Mouse (Mus musculus) midbrain, embryonic 12.5 days (tissue): Measurements from ENCODE around the gene Mycbp2. TPM values are rescaled to one million over a fixed set of nuclear protein-coding genes. Genes with fewer than 3 reads are reported as not detected.
A peak's percentile ranks its signal among the peaks of the same experiment; 100 is the strongest.

Experiments
- ATAC-seq: fragments of 200-750 bp; cut with Nextera tagmentation; 2 replicates; pipeline ENCODE4 v1.8.0; 2017; ENCODE audit warnings: low read depth, moderate TSS enrichment, moderate library complexity; ENCODE audit not compliant: low FRiP score
- H3K27ac ChIP-seq: fragments of 300-500 bp; sonication (generic); replicated peaks from 2 replicates; pipeline ENCODE4 v1.5.1; 2016; ENCODE audit warnings: mild to moderate bottlenecking
- H3K27me3 ChIP-seq: fragments of 300-500 bp; sonication (generic); 2 replicates; pipeline ENCODE4 v1.6.1; 2016; ENCODE audit warnings: mild to moderate bottlenecking
- H3K36me3 ChIP-seq: fragments of 300-500 bp; sonication (generic); 2 replicates; pipeline ENCODE4 v1.6.1; 2016
- H3K4me1 ChIP-seq: fragments of 300-500 bp; sonication (generic); 2 replicates; pipeline ENCODE4 v1.6.1; 2016
- H3K4me2 ChIP-seq: fragments of 300-500 bp; sonication (generic); replicated peaks from 2 replicates; pipeline ENCODE4 v1.6.1; 2016; ENCODE audit warnings: mild to moderate bottlenecking, moderate library complexity
- H3K4me3 ChIP-seq: fragments of 300-500 bp; sonication (generic); 2 replicates; pipeline ENCODE4 v1.5.1; 2016; ENCODE audit warnings: mild to moderate bottlenecking
- H3K9ac ChIP-seq: fragments of 300-500 bp; sonication (generic); replicated peaks from 2 replicates; pipeline ENCODE4 v1.6.1; 2016; ENCODE audit warnings: mild to moderate bottlenecking, moderate library complexity
- H3K9me3 ChIP-seq: fragments of 300-500 bp; sonication (generic); 2 replicates; pipeline ENCODE4 v1.6.1; 2016; ENCODE audit warnings: mild to moderate bottlenecking
- WGBS: fragments of 180-500 bp; shearing (Covaris S2); methylation state at CpG from one replicate; pipeline ENCODE4 v1.1.7; 2016; 5-methylcytosine and 5-hydroxymethylcytosine counted together
- polyA plus RNA-seq: library from polyadenylated mRNA; unstranded; fragments of >200 nt; fragmentation: Nextera tagmentation; extraction: Ambion mirVana; gene quantifications from 2 replicates; pipeline ENCODE4 v1.2.1, GENCODE M21; 2016

Mycbp2 gene
- polyA plus RNA-seq, 1 experiment from 2014 or later: 34.4 TPM

- Histone ChIP-seq H3K4me3 (no peak overlapping the region), H3K4me2 (no peak overlapping the region), H3K9ac (no peak overlapping the region), H3K4me1 (no peaks in the 10 kb centered on the region), H3K9me3 (no peaks in the 10 kb centered on the region), H3K36me3 (peaks cover 13% of the 10 kb centered on the region; the same call in 1 of the 2 replicates), H3K27me3 (no peaks in the 10 kb centered on the region), H3K27ac (no peak overlapping the region)
- WGBS: 96% methylated on average over 2 of the region's 2 CpGs
- ATAC-seq: no peak
These were observed 92.3 kb downstream of the Mycbp2 start for GRCm38 (mm10) chr14:103254311-103254710.

DNA sequence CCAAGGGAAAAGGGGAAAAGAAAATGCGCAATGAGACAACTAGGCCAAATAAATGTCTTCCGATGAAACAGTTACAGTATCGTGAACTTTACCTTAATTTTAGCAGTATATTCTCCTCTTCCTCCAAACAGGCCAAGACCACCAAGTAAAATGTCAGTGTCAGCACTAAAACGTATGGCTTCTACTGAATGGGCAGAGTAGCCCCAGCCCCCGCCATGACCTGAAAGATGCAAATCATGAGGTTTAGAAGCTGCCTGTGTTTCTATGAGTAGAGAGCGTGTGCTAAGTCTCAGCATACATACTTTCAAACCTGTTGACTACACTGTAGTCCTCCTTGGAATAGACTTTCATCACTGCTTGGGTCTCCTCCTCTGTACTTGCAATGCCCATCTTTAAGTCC lies 104.6 kb downstream of the Mycbp2 start:
- H3K4me3 ChIP-seq: no peak overlapping the region
- no peak overlapping the region for H3K4me2 ChIP-seq
- ATAC-seq: no peak
- WGBS: 94% methylated on average over 6 of the region's 6 CpGs
- H3K36me3 ChIP-seq: peaks cover 22% of the 10 kb centered on the region
- H3K9me3 ChIP-seq: no peaks in the 10 kb centered on the region
- H3K27ac ChIP-seq: no peak overlapping the region
- no peaks in the 10 kb centered on the region for H3K4me1 ChIP-seq
- H3K9ac ChIP-seq: no peak overlapping the region
- no peaks in the 10 kb centered on the region for H3K27me3 ChIP-seq

DNA sequence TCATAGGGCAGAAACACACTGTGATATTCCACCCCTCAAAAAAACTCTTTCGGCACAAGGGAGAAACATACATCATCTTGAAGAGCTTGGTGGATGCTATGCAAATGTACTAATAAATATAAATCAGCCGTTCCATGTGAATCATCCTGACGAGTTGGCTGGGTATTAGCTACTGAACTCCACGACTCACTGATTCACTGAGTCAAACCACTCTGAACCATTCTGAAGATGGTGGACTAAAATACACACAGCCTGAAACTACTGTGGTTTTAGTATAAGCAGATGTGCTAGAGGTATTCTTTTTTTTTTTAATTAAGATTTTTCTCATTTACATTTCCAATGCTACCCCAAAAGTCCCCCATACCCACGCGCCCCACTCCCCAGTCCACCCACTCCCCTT lies 111.8 kb downstream of the Mycbp2 start:
- Histone ChIP-seq H3K36me3 (peaks cover 15% of the 10 kb centered on the region), H3K4me1 (peaks cover 8% of the 10 kb centered on the region; the same call in 1 of the 2 replicates), H3K4me3 (no peak overlapping the region), H3K9ac (no peak overlapping the region), H3K9me3 (no peaks in the 10 kb centered on the region), H3K27me3 (no peaks in the 10 kb centered on the region), H3K27ac (no peak overlapping the region), H3K4me2 (no peak overlapping the region)
- no peak for ATAC-seq
- 93% methylated on average over 6 of the region's 6 CpGs for WGBS

GRCm38 (mm10) chr14:103233640-103234593 lies 112.7 kb downstream of the Mycbp2 start:
- H3K36me3 ChIP-seq: peaks cover 15% of the 10 kb centered on the region
- no peaks in the 10 kb centered on the region for H3K9me3 ChIP-seq
- peaks cover 8% of the 10 kb centered on the region; the same call in 1 of the 2 replicates for H3K4me1 ChIP-seq
- peak; percentile 73 for ATAC-seq
- no peak overlapping the region for H3K4me2 ChIP-seq
- no peaks in the 10 kb centered on the region for H3K27me3 ChIP-seq
- no peak overlapping the region for H3K27ac ChIP-seq
- no peak overlapping the region for H3K4me3 ChIP-seq
- H3K9ac ChIP-seq: no peak overlapping the region
- WGBS: 46% methylated on average over 12 of the region's 12 CpGs

- no peak for ATAC-seq
- H3K9me3 ChIP-seq: no peaks in the 10 kb centered on the region
- H3K4me2 ChIP-seq: no peak overlapping the region
- peaks cover 51% of the 10 kb centered on the region for H3K36me3 ChIP-seq
- H3K4me3 ChIP-seq: no peak overlapping the region
- H3K27ac ChIP-seq: no peak overlapping the region
- H3K9ac ChIP-seq: no peak overlapping the region
- no peaks in the 10 kb centered on the region for H3K27me3 ChIP-seq
- no peaks in the 10 kb centered on the region for H3K4me1 ChIP-seq
- 75% methylated on average over 2 of the region's 2 CpGs for WGBS
These were observed 124.3 kb downstream of the Mycbp2 start for GRCm38 (mm10) chr14:103222356-103222755.

GRCm38 (mm10) chr14:103221751-103222150 lies 124.9 kb downstream of the Mycbp2 start:
- H3K4me3 ChIP-seq: no peak overlapping the region
- no peak overlapping the region for H3K4me2 ChIP-seq
- no peaks in the 10 kb centered on the region for H3K27me3 ChIP-seq
- no peaks in the 10 kb centered on the region for H3K9me3 ChIP-seq
- WGBS: 93% methylated on average over 3 of the region's 3 CpGs
- no peaks in the 10 kb centered on the region for H3K4me1 ChIP-seq
- peaks cover 51% of the 10 kb centered on the region for H3K36me3 ChIP-seq
- ATAC-seq: no peak
- H3K27ac ChIP-seq: no peak overlapping the region
- no peak overlapping the region for H3K9ac ChIP-seq

DNA sequence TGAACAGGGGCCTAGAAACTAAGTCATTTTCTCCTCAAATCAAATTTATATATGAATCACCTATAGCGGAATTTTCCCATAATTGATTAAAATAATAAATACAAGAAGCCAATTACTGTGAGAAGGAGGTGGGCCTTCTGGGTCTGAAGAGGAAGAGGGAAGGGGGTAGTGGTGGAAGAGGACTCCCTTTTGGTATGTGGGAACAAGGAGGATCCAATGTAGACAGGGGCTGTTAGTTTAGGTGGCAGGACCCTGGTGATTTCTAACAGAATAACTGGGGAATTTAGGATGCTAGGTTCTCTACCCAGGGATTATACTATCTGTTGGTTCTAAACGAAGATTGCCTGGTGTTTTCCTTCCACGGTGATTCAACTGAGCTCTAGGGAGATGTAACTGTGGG lies 130.3 kb downstream of the Mycbp2 start:
- Histone ChIP-seq H3K27ac (no peak overlapping the region), H3K27me3 (no peaks in the 10 kb centered on the region), H3K9ac (no peak overlapping the region), H3K4me1 (no peaks in the 10 kb centered on the region), H3K4me2 (no peak overlapping the region), H3K9me3 (no peaks in the 10 kb centered on the region), H3K4me3 (no peak overlapping the region), H3K36me3 (peaks cover 39% of the 10 kb centered on the region)
- WGBS: 90% methylated on average over 3 of the region's 3 CpGs
- no peak for ATAC-seq

- no peak for ATAC-seq
- Histone ChIP-seq H3K4me3 (no peak overlapping the region), H3K27ac (no peak overlapping the region), H3K4me1 (no peaks in the 10 kb centered on the region), H3K9me3 (no peaks in the 10 kb centered on the region), H3K36me3 (peaks cover 48% of the 10 kb centered on the region), H3K4me2 (no peak overlapping the region), H3K9ac (no peak overlapping the region), H3K27me3 (no peaks in the 10 kb centered on the region)
- WGBS: 91% methylated on average over 3 of the region's 3 CpGs
These were observed 160.0 kb downstream of the Mycbp2 start for GRCm38 (mm10) chr14:103186658-103187057.

DNA sequence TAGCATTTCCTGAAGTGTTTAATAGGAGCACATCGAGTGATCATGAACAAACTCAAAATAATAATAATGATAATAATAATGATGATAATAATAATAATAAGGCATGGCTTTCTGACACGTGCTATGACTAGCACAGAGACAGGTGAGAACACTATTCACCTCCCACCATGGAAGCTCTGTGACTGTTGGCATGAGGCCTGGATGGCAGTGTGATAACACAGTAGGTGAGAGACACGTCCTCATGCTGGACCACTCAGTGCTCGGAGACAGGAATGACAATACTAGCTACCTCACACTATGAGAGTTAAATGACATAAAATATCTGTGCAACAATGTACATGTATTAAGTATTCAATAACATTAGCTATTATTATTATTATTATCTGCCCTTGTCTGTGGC lies 160.5 kb downstream of the Mycbp2 start:
- Histone ChIP-seq H3K4me3 (no peak overlapping the region), H3K27me3 (no peaks in the 10 kb centered on the region), H3K9me3 (no peaks in the 10 kb centered on the region), H3K9ac (no peak overlapping the region), H3K27ac (no peak overlapping the region), H3K36me3 (peaks cover 46% of the 10 kb centered on the region), H3K4me1 (no peaks in the 10 kb centered on the region), H3K4me2 (no peak overlapping the region)
- 95% methylated on average over 4 of the region's 4 CpGs for WGBS
- ATAC-seq: no peak

DNA sequence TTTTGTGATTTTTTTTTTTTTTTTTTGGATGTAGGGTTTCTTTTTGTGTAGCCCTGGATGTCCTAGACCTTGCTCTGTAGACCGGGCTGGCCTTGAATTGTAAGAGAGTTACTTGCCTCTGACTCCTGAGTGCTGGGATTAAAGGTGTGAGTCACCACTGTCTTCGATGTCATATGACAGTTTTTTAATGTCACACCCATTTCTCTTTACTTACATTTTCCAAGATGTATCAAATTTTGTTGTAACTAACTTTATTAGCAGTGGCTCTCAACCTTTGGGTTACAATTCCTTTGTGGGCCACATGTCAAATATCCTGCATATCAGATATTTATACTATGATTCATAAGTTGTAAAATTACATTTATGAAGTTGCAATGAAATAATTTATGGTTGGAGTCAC lies 166.5 kb downstream of the Mycbp2 start:
- no peak overlapping the region for H3K4me3 ChIP-seq
- H3K27ac ChIP-seq: no peak overlapping the region
- H3K36me3 ChIP-seq: peaks cover 18% of the 10 kb centered on the region
- 94% methylated on average over 2 of the region's 2 CpGs for WGBS
- H3K4me2 ChIP-seq: no peak overlapping the region
- H3K4me1 ChIP-seq: no peaks in the 10 kb centered on the region
- no peaks in the 10 kb centered on the region for H3K9me3 ChIP-seq
- no peak overlapping the region for H3K9ac ChIP-seq
- ATAC-seq: no peak
- no peaks in the 10 kb centered on the region for H3K27me3 ChIP-seq

DNA sequence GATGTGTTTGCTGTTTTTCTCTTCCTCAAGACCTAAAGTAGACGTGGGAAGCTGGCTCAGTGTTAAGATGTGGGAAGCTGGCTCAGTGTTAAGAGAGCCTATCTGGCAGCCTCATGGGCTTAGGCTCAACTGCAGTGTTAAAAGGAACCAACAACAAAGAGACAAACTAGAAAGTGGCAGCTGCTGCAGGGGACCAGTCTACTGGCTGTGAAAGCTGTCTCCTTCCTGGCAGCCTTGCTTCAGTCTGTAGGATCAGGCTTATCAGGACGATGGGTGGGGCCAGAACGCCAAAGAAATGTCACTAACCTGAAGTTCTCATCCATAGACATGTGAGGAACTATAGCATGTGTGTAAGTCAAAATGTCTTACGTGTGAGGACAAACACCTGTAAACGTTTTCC lies 183.7 kb downstream of the Mycbp2 start:
- WGBS: 73% methylated on average over 5 of the region's 5 CpGs
- Histone ChIP-seq H3K9ac (no peak overlapping the region), H3K27ac (no peak overlapping the region), H3K36me3 (peaks cover 15% of the 10 kb centered on the region; the same call in 1 of the 2 replicates), H3K4me1 (no peaks in the 10 kb centered on the region), H3K4me2 (no peak overlapping the region), H3K27me3 (no peaks in the 10 kb centered on the region), H3K9me3 (no peaks in the 10 kb centered on the region), H3K4me3 (no peak overlapping the region)
- ATAC-seq: no peak

DNA sequence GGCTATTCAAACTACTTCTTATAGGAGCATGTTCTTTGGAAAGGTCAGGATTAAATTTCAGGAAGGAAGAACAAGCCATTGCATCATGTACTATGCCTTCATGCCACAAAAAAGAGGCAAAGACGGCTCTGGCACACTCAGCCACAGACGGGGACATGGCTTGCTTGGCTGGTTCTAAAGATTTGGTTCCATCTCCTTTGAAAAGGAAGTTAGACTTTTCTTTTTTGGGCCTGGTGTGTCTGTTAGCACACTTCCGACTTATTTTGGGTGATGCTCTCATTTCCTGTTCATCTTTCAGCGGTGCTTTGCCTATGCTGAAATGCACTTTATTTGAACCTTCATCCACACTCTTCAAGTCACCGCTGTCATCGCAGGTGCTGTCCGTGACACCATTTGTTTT lies 190.9 kb downstream of the Mycbp2 start:
- Histone ChIP-seq H3K4me3 (no peak overlapping the region), H3K9me3 (no peaks in the 10 kb centered on the region), H3K4me2 (no peak overlapping the region), H3K27ac (no peak overlapping the region), H3K4me1 (no peaks in the 10 kb centered on the region), H3K27me3 (no peaks in the 10 kb centered on the region), H3K36me3 (peaks cover 37% of the 10 kb centered on the region), H3K9ac (no peak overlapping the region)
- 93% methylated on average over 7 of the region's 7 CpGs for WGBS
- no peak for ATAC-seq
